Mouse (Mus musculus): ENCODE data around the gene Kctd5.

Gene Kctd5

GRCm38 (mm10) chr17:24037360-24037759 is 35.9 kb downstream of the Kctd5 start:
- no peak for ATAC-seq (ENCODE audit: low TSS enrichment)

GRCm38 (mm10) chr17:24036954-24037353 is 36.3 kb downstream of the Kctd5 start:
- no peak for ATAC-seq (ENCODE audit: low TSS enrichment)

- ATAC-seq (ENCODE audit: low TSS enrichment): no peak
Measured at GRCm38 (mm10) chr17:24035087-24035486, 38.2 kb downstream of the Kctd5 start.

GRCm38 (mm10) chr17:24030551-24030950 is 42.7 kb downstream of the Kctd5 start:
- ATAC-seq (ENCODE audit: low TSS enrichment): no peak

GRCm38 (mm10) chr17:24029477-24029876 is 43.8 kb downstream of the Kctd5 start:
- ATAC-seq (ENCODE audit: low TSS enrichment): peak; percentile 52; the same call in 1 of the 2 replicates

GRCm38 (mm10) chr17:24021375-24022199 is 51.7 kb downstream of the Kctd5 start:
- ATAC-seq (ENCODE audit: low TSS enrichment): no peak

- no peak for ATAC-seq (ENCODE audit: low TSS enrichment)
Measured at GRCm38 (mm10) chr17:24020696-24021095, 52.6 kb downstream of the Kctd5 start.

- ATAC-seq (ENCODE audit: low TSS enrichment): peak; percentile 74; the same call in 1 of the 2 replicates
Measured at GRCm38 (mm10) chr17:24015727-24016126, 57.6 kb downstream of the Kctd5 start.

- ATAC-seq (ENCODE audit: low TSS enrichment): no peak
Measured at GRCm38 (mm10) chr17:24014433-24014965, 58.8 kb downstream of the Kctd5 start.

GRCm38 (mm10) chr17:24012921-24013320 is 60.4 kb downstream of the Kctd5 start:
- ATAC-seq (ENCODE audit: low TSS enrichment): no peak

- ATAC-seq (ENCODE audit: low TSS enrichment): no peak
Measured at GRCm38 (mm10) chr17:24009617-24010016, 63.7 kb downstream of the Kctd5 start.

- ATAC-seq (ENCODE audit: low TSS enrichment): no peak
Measured at GRCm38 (mm10) chr17:24008105-24008504, 65.2 kb downstream of the Kctd5 start.

- no peak for ATAC-seq (ENCODE audit: low TSS enrichment)
Measured at GRCm38 (mm10) chr17:24007391-24007790, 65.9 kb downstream of the Kctd5 start.

GRCm38 (mm10) chr17:24006930-24007329 is 66.4 kb downstream of the Kctd5 start:
- no peak for ATAC-seq (ENCODE audit: low TSS enrichment)

- no peak for ATAC-seq (ENCODE audit: low TSS enrichment)
Measured at GRCm38 (mm10) chr17:24005049-24005448, 68.2 kb downstream of the Kctd5 start.

- ATAC-seq (ENCODE audit: low TSS enrichment): no peak
Measured at GRCm38 (mm10) chr17:24004071-24004665, 69.1 kb downstream of the Kctd5 start.

GRCm38 (mm10) chr17:24000404-24000803 is 72.9 kb downstream of the Kctd5 start:
- ATAC-seq (ENCODE audit: low TSS enrichment): peak; percentile 86

- no peak for ATAC-seq (ENCODE audit: low TSS enrichment)
Measured at GRCm38 (mm10) chr17:23998383-23998782, 74.9 kb downstream of the Kctd5 start.

GRCm38 (mm10) chr17:23997901-23998300 is 75.4 kb downstream of the Kctd5 start, which contains the start of gene Prss22:
TSS of gene Prss22 (minus strand) at chr17:23998100.
- ATAC-seq (ENCODE audit: low TSS enrichment): no peak
